Mouse (Mus musculus) bone marrow, adult 2 months (tissue): Measurements from ENCODE around the gene Smim24. TPM values are rescaled to one million over a fixed set of nuclear protein-coding genes. Genes with fewer than 3 reads are reported as not detected.

Source experiments
- H3K27ac ChIP-seq: fragments of 200-500 bp; 2 replicates; pipeline ENCODE4 v1.5.1; 2012; ENCODE audit warnings: low read depth, mild to moderate bottlenecking, control low read depth, inconsistent platforms, low read length; ENCODE audit not compliant: control insufficient read depth, poor library complexity, insufficient read depth
- H3K4me1 ChIP-seq: fragments of 200-500 bp; 2 replicates; pipeline ENCODE4 v1.6.1; 2011; ENCODE audit warnings: low read length; ENCODE audit not compliant: control insufficient read depth, insufficient read depth
- H3K4me3 ChIP-seq: fragments of 200-500 bp; replicated peaks from 2 replicates; pipeline ENCODE3; 2011; ENCODE audit warnings: mild to moderate bottlenecking, low read depth, low read length, control low read depth; ENCODE audit not compliant: control insufficient read depth
- CTCF ChIP-seq: fragments of 200-500 bp; IDR thresholded peaks from 2 replicates; pipeline ENCODE4 v1.5.1; 2011; ENCODE audit warnings: low read length, control low read depth; ENCODE audit not compliant: control insufficient read depth, insufficient read depth
- POLR2A ChIP-seq: fragments of 200-500 bp; IDR thresholded peaks from 2 replicates; pipeline ENCODE4 v1.6.1; 2011; ENCODE audit warnings: low read depth, mild to moderate bottlenecking, control low read depth, low read length, borderline replicate concordance; ENCODE audit not compliant: control insufficient read depth
- WGBS: fragments of 180-500 bp; shearing (Covaris S2); methylation state at CpG from one replicate; pipeline ENCODE4 v1.1.7; 2018; 5-methylcytosine and 5-hydroxymethylcytosine counted together
- polyA plus RNA-seq: library from polyadenylated mRNA; stranded (reverse); fragments of >200 nt; gene quantifications from 2 replicates; pipeline ENCODE4 v1.2.4, GENCODE M21; 2011; ENCODE audit warnings: low replicate concordance; ENCODE audit not compliant: missing spikeins, insufficient read depth, insufficient read length

Smim24 gene
- polyA plus RNA-seq, 1 experiment: 18.0 TPM

DNA sequence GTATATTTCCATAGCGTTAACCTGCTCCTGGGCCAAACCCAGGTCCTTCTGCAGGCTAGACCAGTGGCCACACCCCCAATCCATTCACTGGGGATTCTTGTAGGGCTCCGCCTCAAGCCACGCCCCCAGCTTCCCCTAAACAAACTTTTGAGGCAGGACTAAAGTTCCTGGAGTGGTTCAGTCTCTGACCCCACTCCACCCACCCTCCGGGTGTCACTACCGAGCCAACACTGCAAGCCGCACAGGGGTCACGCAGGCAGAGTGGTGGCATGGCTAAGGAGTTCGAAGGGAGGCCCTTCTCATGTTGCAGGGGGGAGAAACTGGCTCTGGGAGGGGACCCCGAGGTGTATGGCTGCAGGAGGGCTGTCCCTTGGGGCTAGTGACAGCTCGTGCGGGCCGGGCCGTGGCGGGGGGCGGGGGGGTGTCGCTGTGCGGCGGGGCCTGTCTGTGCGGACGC lies 36.8 kb downstream of the Smim24 start:
- WGBS: 1% methylated on average over 20 of the region's 20 CpGs
- H3K27ac ChIP-seq: peak overlapping the region; percentile 91
- H3K4me1 ChIP-seq: peaks cover 14% of the 10 kb centered on the region
- TF ChIP-seq POLR2A: peak; percentile 69; the same call in 1 of the 2 replicates
- no peak for TF ChIP-seq CTCF
- peak overlapping the region; percentile 77 for H3K4me3 ChIP-seq

- peak overlapping the region; percentile 91 for H3K27ac ChIP-seq
- under 1% methylated on average over 66 of the region's 89 CpGs for WGBS
- peaks cover 16% of the 10 kb centered on the region for H3K4me1 ChIP-seq
- peak; percentile 36; the same call in 1 of the 2 replicates for TF ChIP-seq POLR2A
- TF ChIP-seq CTCF: no peak
- peak overlapping the region; percentile 77 for H3K4me3 ChIP-seq
These were observed 37.4 kb downstream of the Smim24 start for GRCm38 (mm10) chr10:81430141-81430830.

GRCm38 (mm10) chr10:81430831-81431525 lies 38.1 kb downstream of the Smim24 start:
- WGBS: under 1% methylated on average over 66 of the region's 70 CpGs
- Histone ChIP-seq H3K4me3 (peak overlapping the region; percentile 77), H3K4me1 (peaks cover 16% of the 10 kb centered on the region), H3K27ac (peak overlapping the region; percentile 91; the same call in 1 of the 2 replicates)
- TF ChIP-seq CTCF (no peak), POLR2A (peak; percentile 10; the same call in 1 of the 2 replicates)

DNA sequence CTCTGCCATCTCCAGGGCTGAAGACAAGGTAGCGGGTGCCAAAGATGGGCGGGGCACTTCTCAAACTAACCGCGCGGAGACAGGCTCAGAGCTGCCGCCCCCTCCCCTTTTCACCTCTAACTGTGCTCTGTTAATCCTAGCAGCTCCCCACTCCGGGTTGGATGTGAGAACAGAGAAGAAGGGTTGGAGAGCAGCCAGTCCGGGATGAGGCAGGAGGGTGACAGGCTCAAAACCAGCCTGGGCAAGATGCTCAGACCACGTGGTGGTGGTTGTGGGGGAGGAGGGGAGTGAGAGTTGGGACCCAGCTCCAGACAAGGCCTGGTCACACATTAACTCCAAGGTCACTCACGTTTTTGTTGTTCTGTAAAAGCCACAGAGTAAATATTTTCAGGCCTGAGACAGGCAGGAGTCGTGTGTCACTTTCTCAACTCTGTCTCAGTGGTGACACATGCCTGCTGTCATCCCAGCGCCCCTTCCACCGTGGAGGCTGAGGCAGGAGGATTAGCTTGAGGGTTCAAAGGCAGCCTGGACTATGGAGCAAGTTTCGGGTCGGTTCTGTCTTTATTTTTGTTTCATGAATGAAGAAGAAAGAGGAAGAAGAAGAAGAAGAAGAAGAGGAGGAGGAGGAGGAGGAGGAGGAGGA lies 38.8 kb downstream of the Smim24 start:
- TF ChIP-seq CTCF (no peak), POLR2A (no peak)
- H3K4me3 ChIP-seq: no peak overlapping the region
- no peak overlapping the region for H3K27ac ChIP-seq
- peaks cover 16% of the 10 kb centered on the region for H3K4me1 ChIP-seq
- 8% methylated on average over 15 of the region's 15 CpGs for WGBS

DNA sequence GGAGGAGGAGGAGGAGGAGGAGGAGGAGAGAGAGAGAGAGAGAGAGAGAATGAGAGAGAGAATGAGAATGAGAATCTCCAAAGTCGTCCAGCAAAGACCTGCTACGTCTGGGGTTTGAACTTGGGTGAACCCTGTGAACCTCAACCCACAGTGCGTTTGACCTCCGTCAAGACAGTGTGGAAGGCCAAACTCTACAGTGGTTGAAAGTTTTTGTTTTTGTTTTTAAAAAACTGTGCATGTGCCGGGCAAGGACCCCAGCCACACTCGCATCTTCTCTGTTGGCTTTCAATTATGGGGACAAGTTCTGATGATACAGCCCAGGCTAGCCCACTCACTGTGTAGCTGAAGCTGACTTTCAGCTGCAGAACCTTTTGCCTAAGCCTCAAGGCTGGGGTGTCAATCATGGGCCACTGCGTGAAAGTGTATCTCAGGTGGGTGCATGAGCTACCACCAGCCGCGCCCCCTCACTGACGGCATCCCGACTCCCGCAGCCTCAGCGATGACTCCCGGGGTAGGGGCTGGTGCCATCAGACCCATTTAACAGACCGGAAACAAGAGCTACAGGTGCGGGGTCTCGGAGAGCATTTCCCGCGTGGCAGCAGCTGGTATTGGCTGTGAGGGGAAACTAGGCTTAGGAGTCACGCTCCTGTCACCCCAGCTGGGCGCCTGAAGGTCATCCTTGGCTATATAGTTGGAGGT lies 39.5 kb downstream of the Smim24 start:
- TF ChIP-seq CTCF (no peak), POLR2A (no peak)
- peak overlapping the region; percentile 34 for H3K4me3 ChIP-seq
- peaks cover 16% of the 10 kb centered on the region for H3K4me1 ChIP-seq
- 40% methylated on average over 21 of the region's 21 CpGs for WGBS
- H3K27ac ChIP-seq: no peak overlapping the region

DNA sequence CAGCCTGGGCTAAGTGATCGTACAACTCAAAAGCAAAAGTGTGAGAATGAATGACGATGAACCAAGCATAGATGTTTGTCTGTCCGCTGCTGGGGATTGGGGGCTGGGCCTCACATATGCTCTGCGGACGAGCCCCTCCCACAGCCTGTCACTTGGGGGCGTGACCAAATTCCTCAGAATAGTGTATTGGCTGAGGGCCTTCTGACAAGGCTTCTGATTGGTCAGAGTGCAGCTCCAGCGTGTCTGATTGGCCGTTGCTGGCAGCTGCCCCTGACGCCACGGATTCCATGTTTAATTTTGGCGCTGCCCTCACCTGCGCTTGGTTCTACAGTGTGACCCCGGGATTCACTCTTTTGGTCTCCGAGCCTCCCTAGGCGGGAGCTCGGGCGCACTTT lies 40.0 kb downstream of the Smim24 start:
- Histone ChIP-seq H3K27ac (peak overlapping the region; percentile 91), H3K4me3 (peak overlapping the region; percentile 47), H3K4me1 (peaks cover 16% of the 10 kb centered on the region)
- WGBS: under 1% methylated on average over 17 of the region's 17 CpGs
- TF ChIP-seq CTCF (no peak), POLR2A (peak; percentile 44; the same call in 1 of the 2 replicates)

GRCm38 (mm10) chr10:81433541-81434289 lies 40.9 kb downstream of the Smim24 start:
- Histone ChIP-seq H3K4me1 (peaks cover 16% of the 10 kb centered on the region), H3K4me3 (peak overlapping the region; percentile 68), H3K27ac (peak overlapping the region; percentile 91)
- TF ChIP-seq CTCF (peak; percentile 48; the same call in 1 of the 2 replicates), POLR2A (peak; percentile 64)
- 6% methylated on average over 26 of the region's 26 CpGs for WGBS
